Comparison of ENCODE assay signal across 15 mouse cellular contexts in the genomic region with DNA sequence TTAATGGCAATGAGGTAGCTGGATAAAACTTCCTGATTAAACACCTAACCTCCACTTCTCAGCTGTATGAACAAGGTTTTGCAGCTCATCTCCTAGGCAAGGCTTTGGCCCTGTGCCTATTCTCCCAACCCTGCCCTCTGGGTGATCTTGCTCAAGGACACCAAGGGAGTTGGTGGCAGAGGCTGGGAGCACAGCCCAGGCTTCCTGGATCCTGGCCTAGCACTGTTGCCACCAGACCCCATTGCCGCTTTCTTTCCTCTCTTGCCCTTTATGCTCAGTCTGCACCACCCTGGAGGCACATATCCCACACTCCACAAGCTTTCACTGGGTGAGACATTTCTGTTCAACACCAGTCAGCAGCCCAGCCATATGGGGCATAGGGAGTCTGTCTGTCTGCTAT. TPM values are rescaled to one million over a fixed set of nuclear protein-coding genes. Genes with fewer than 3 reads are reported as not detected.
DNase-seq lines count a peak whose midpoint lies in the region; ATAC-seq and TF ChIP-seq lines count a peak whose summit lies in the region.
"Had no signal": no experiment of that assay in that cellular context is flagged by ENCODE, and none has a peak within 500 bp of the region (broad histone marks: within the 10 kb centered on the region; RNA-seq: fewer than 3 reads in every experiment).

No protein-coding gene starts in this region.

- H3K9me3 ChIP-seq in liver, embryonic 12.5 days (replicated peaks): no peaks in the 10 kb centered on the region
- H3K9me3 ChIP-seq in heart, embryonic 16.5 days (replicated peaks; ENCODE audit: control insufficient read depth, low read length): no peaks in the 10 kb centered on the region
- H3K9me3 ChIP-seq: embryonic facial prominence, embryonic 12.5 days; liver, embryonic 13.5 days; megakaryocyte, embryonic 14.5 days had no signal

- no peak for TF ChIP-seq CTCF in heart, adult 2 months (IDR thresholded peaks at IDR 0.05)
- TF ChIP-seq CTCF in liver, adult 2 months (IDR thresholded peaks at IDR 0.05; ENCODE audit: low read depth, low read length): no peak

- peak; percentile 37 to 55 for DNase-seq in heart, adult 2 months
- DNase-seq in heart, postnatal 25 days (ENCODE audit: low spot score): no peak
- peak; percentile 81 for DNase-seq in liver, adult 2 months (ENCODE audit: extremely low read depth, low read depth, low spot score)
- peak; percentile 68 for DNase-seq in adrenal gland, postnatal 25 days
- DNase-seq in spleen, postnatal 10 days (ENCODE audit: low spot score in 2 of 2): no peak
- DNase-seq: kidney, postnatal 14 days; liver, embryonic 13.5 days; thymus, postnatal 4 days had no signal

- peaks cover 18% of the 10 kb centered on the region for H3K4me1 ChIP-seq in heart, adult 2 months (ENCODE audit: control insufficient read depth, insufficient read depth, low read length)
- peaks cover 32% of the 10 kb centered on the region for H3K4me1 ChIP-seq in liver, adult 2 months (ENCODE audit: control insufficient read depth, insufficient read depth, low read length)
- no peaks in the 10 kb centered on the region for H3K4me1 ChIP-seq in liver, embryonic 12.5 days
- peaks cover 22% of the 10 kb centered on the region for H3K4me1 ChIP-seq in heart, embryonic 16.5 days (ENCODE audit: control insufficient read depth, insufficient read depth, low read length)
- H3K4me1 ChIP-seq: embryonic facial prominence, embryonic 12.5 days; liver, embryonic 13.5 days had no signal

- TF ChIP-seq POLR2A in heart, adult 2 months (IDR thresholded peaks at IDR 0.05; ENCODE audit: insufficient read depth, low read depth, low read length): no peak
- no peak for TF ChIP-seq POLR2A in liver, adult 2 months (IDR thresholded peaks at IDR 0.05; ENCODE audit: extremely low read depth, insufficient read depth, low read length)

- H3K79me2 ChIP-seq in heart, adult 2 months (replicated peaks; ENCODE audit: control insufficient read depth, insufficient read depth, low read length): no peaks in the 10 kb centered on the region
- no peaks in the 10 kb centered on the region for H3K79me2 ChIP-seq in liver, adult 2 months (ENCODE audit: control insufficient read depth, insufficient read depth, low read length)

- H3K9ac ChIP-seq in heart, adult 2 months (ENCODE audit: low read depth, low read length): 0 out of 2 replicates have a peak overlapping the region, but pooled peaks have one; percentile 38
- peak overlapping the region; percentile 29; the same call in 1 of the 2 replicates for H3K9ac ChIP-seq in liver, adult 2 months (ENCODE audit: low read depth, low read length)
- no peak overlapping the region for H3K9ac ChIP-seq in liver, embryonic 12.5 days
- no peak overlapping the region for H3K9ac ChIP-seq in heart, embryonic 16.5 days (ENCODE audit: low read length)
- H3K9ac ChIP-seq: embryonic facial prominence, embryonic 12.5 days; liver, embryonic 13.5 days had no signal

- H3K4me2 ChIP-seq in liver, embryonic 12.5 days: no peak overlapping the region
- no peak overlapping the region for H3K4me2 ChIP-seq in heart, embryonic 16.5 days (ENCODE audit: low read depth, low read length)
- H3K4me2 ChIP-seq: embryonic facial prominence, embryonic 12.5 days; liver, embryonic 13.5 days had no signal

- ATAC-seq in liver, embryonic 12.5 days: no peak
- no peak; the same call in 1 of the 2 replicates for ATAC-seq in heart, embryonic 16.5 days (replicated peaks; ENCODE audit: extremely low read depth, insufficient read depth, low FRiP score)
- no peak for ATAC-seq in frontal cortex, adult (ENCODE audit: low TSS enrichment)
- ATAC-seq: forebrain, embryonic 14.5 days had no signal

- WGBS in heart, adult 2 months: 83% methylated on average over 1 of the region's 1 CpGs
- 22% methylated on average over 1 of the region's 1 CpGs for WGBS in liver, adult 2 months
- WGBS in liver, embryonic 12.5 days (ENCODE audit: insufficient replicate concordance): 83% methylated on average over 1 of the region's 1 CpGs
- 42% methylated on average over 1 of the region's 1 CpGs for WGBS in heart, embryonic 16.5 days

- no peak overlapping the region for H3K4me3 ChIP-seq in heart, adult 2 months
- no peak overlapping the region for H3K4me3 ChIP-seq in liver, adult 2 months (ENCODE audit: insufficient read depth, low read depth, low read length)
- H3K4me3 ChIP-seq in liver, embryonic 12.5 days: no peak overlapping the region
- H3K4me3 ChIP-seq in heart, embryonic 16.5 days (ENCODE audit: low read length): no peak overlapping the region
- H3K4me3 ChIP-seq: embryonic facial prominence, embryonic 12.5 days; liver, embryonic 13.5 days; myocyte had no signal

- intact Hi-C loops in heart, adult 2 months (cut with DNase I): no loop called here
- intact Hi-C loops in heart, postnatal 25 days (cut with DNase I): no loop called here

- H3K27me3 ChIP-seq in heart, adult 2 months (ENCODE audit: control insufficient read depth, insufficient read depth, low read length): no peaks in the 10 kb centered on the region
- H3K27me3 ChIP-seq in liver, adult 2 months (ENCODE audit: control insufficient read depth, insufficient read depth, low read length): no peaks in the 10 kb centered on the region
- peaks cover 20% of the 10 kb centered on the region for H3K27me3 ChIP-seq in liver, embryonic 12.5 days (replicated peaks)
- no peaks in the 10 kb centered on the region for H3K27me3 ChIP-seq in heart, embryonic 16.5 days (ENCODE audit: control insufficient read depth, insufficient read depth, low read length)

- peaks cover 23% of the 10 kb centered on the region for H3K36me3 ChIP-seq in heart, adult 2 months (ENCODE audit: control insufficient read depth, insufficient read depth, low read length)
- peaks cover 2% of the 10 kb centered on the region; the same call in 1 of the 2 replicates for H3K36me3 ChIP-seq in liver, adult 2 months (ENCODE audit: control insufficient read depth, insufficient read depth, low read length)
- no peaks in the 10 kb centered on the region for H3K36me3 ChIP-seq in liver, embryonic 12.5 days
- no peaks in the 10 kb centered on the region for H3K36me3 ChIP-seq in heart, embryonic 16.5 days (ENCODE audit: control insufficient read depth, insufficient read depth)
- H3K36me3 ChIP-seq: embryonic facial prominence, embryonic 12.5 days; liver, embryonic 13.5 days had no signal

- peak overlapping the region; percentile 63 for H3K27ac ChIP-seq in heart, adult 2 months
- peak overlapping the region; percentile 90 for H3K27ac ChIP-seq in liver, adult 2 months (replicated peaks; ENCODE audit: insufficient read depth, low read depth, low read length)
- H3K27ac ChIP-seq in liver, embryonic 12.5 days: no peak overlapping the region
- H3K27ac ChIP-seq in heart, embryonic 16.5 days (ENCODE audit: low read length): peak overlapping the region; percentile 82
- H3K27ac ChIP-seq: embryonic facial prominence, embryonic 12.5 days; liver, embryonic 13.5 days had no signal

- no peak for TF ChIP-seq EP300 in heart, adult 2 months (IDR thresholded peaks at IDR 0.05; ENCODE audit: insufficient read depth, low read depth, low read length)

RNA-seq across cellular contexts. Expression of a gene that starts 35.7 kb away (rescaled TPM):
- total RNA-seq in heart, adult 2 months (2021): 100 to 1,000 TPM; 140 to 205 TPM
- polyA plus RNA-seq in heart, adult 2 months (2012; rRNA removed): 108 and 133 TPM in 2 replicates
- total RNA-seq in heart, postnatal 25 days (2021): 100 to 1,000 TPM; 130 to 184 TPM
- 158 and 194 TPM in 2 replicates for total RNA-seq in liver, adult 2 months (2014; rRNA removed)
- 56.1 and 103 TPM in 2 replicates for polyA plus RNA-seq in liver, adult 2 months (2012; rRNA removed)
- polyA plus RNA-seq in liver, embryonic 12.5 days (2016; fragmentation: Nextera tagmentation; extraction: Ambion mirVana): 16.0 and 17.1 TPM in 2 replicates
- total RNA-seq in adrenal gland, postnatal 25 days (2021): 106 and 116 TPM in 2 replicates
- polyA plus RNA-seq in heart, embryonic 16.5 days (2015; fragmentation: Nextera tagmentation; extraction: Ambion mirVana): 204 and 223 TPM in 2 replicates

Comparison
In these comparisons a context has a peak if more than half of its experiments do, and no peak if none do; other contexts are left out.
1. DNase-seq: peak in heart, adult 2 months (2 of 2), liver, adult 2 months (single experiment) and adrenal gland, postnatal 25 days (single experiment); none in heart, postnatal 25 days (single experiment) and spleen, postnatal 10 days (0 of 2).
2. H3K9ac ChIP-seq: peak in heart, adult 2 months (single experiment) and liver, adult 2 months (single experiment); none in liver, embryonic 12.5 days (single experiment) and heart, embryonic 16.5 days (single experiment).